Mouse (Mus musculus): ENCODE data around the gene Vps13c.

Gene Vps13c

GRCm38 (mm10) chr9:67878197-67878769, 38.1 kb downstream of the Vps13c start:
- DNase-seq (ENCODE audit: low read depth, low spot score), result no peak

GRCm38 (mm10) chr9:67883349-67883984, 43.3 kb downstream of the Vps13c start:
- DNase-seq (ENCODE audit: low read depth, low spot score), result no peak

GRCm38 (mm10) chr9:67884095-67884494, 43.9 kb downstream of the Vps13c start:
- no peak for DNase-seq (ENCODE audit: low read depth, low spot score)

- DNase-seq (ENCODE audit: low read depth, low spot score), result no peak
Observed at GRCm38 (mm10) chr9:67886981-67887720, 47.0 kb downstream of the Vps13c start.

GRCm38 (mm10) chr9:67893474-67893873, 53.3 kb downstream of the Vps13c start:
- no peak for DNase-seq (ENCODE audit: low read depth, low spot score)

GRCm38 (mm10) chr9:67896646-67897295, 56.6 kb downstream of the Vps13c start:
- DNase-seq (ENCODE audit: low read depth, low spot score), result no peak

- no peak for DNase-seq (ENCODE audit: low read depth, low spot score)
Observed at GRCm38 (mm10) chr9:67900398-67900797, 60.2 kb downstream of the Vps13c start.

GRCm38 (mm10) chr9:67904355-67904754, 64.2 kb downstream of the Vps13c start:
- DNase-seq (ENCODE audit: low read depth, low spot score), result no peak

- no peak for DNase-seq (ENCODE audit: low read depth, low spot score)
Observed at GRCm38 (mm10) chr9:67905541-67905940, 65.3 kb downstream of the Vps13c start.

- DNase-seq (ENCODE audit: low read depth, low spot score), result no peak
Observed at GRCm38 (mm10) chr9:67914681-67915080, 74.5 kb downstream of the Vps13c start.

GRCm38 (mm10) chr9:67922350-67922749, 82.2 kb downstream of the Vps13c start:
- no peak for DNase-seq (ENCODE audit: low read depth, low spot score)

GRCm38 (mm10) chr9:67930629-67931028, 90.4 kb downstream of the Vps13c start:
- DNase-seq (ENCODE audit: low read depth, low spot score), result no peak

- peak; percentile 5 for DNase-seq (ENCODE audit: low read depth, low spot score)
Observed at GRCm38 (mm10) chr9:67937286-67937685, 97.1 kb downstream of the Vps13c start.

GRCm38 (mm10) chr9:67955466-67956010, 115.3 kb downstream of the Vps13c start:
- DNase-seq (ENCODE audit: low read depth, low spot score), result no peak

- DNase-seq (ENCODE audit: low read depth, low spot score), result no peak
Observed at GRCm38 (mm10) chr9:67961953-67962352, 121.8 kb downstream of the Vps13c start.

GRCm38 (mm10) chr9:67965889-67966288, 125.7 kb downstream of the Vps13c start:
- DNase-seq (ENCODE audit: low read depth, low spot score), result no peak

- no peak for DNase-seq (ENCODE audit: low read depth, low spot score)
Observed at GRCm38 (mm10) chr9:67967011-67967410, 126.8 kb downstream of the Vps13c start.

GRCm38 (mm10) chr9:67973451-67973850, 133.3 kb downstream of the Vps13c start:
- peak; percentile 58 for DNase-seq (ENCODE audit: low read depth, low spot score)

- DNase-seq (ENCODE audit: low read depth, low spot score), result no peak
Observed at GRCm38 (mm10) chr9:67975491-67975890, 135.3 kb downstream of the Vps13c start.

- no peak for DNase-seq (ENCODE audit: low read depth, low spot score)
Observed at GRCm38 (mm10) chr9:68006566-68006965, 166.4 kb downstream of the Vps13c start.

- DNase-seq (ENCODE audit: low read depth, low spot score), result peak; percentile 65
Observed at GRCm38 (mm10) chr9:68014991-68015396, 174.8 kb downstream of the Vps13c start.
